Mouse (Mus musculus): ENCODE measurements around the gene Ms4a6b. TPM values are rescaled to one million over a fixed set of nuclear protein-coding genes. Genes with fewer than 3 reads are reported as not detected.
"Not testable (repeated sequence)": the region's sequence is repeated elsewhere in the genome, so short reads cannot be mapped to it uniquely, and the experiment has no call there.

The Ms4a6b gene
- total and polyA plus RNA-seq, 2 experiments from 2014 or later = 2.0 to 5.9 TPM

DNA sequence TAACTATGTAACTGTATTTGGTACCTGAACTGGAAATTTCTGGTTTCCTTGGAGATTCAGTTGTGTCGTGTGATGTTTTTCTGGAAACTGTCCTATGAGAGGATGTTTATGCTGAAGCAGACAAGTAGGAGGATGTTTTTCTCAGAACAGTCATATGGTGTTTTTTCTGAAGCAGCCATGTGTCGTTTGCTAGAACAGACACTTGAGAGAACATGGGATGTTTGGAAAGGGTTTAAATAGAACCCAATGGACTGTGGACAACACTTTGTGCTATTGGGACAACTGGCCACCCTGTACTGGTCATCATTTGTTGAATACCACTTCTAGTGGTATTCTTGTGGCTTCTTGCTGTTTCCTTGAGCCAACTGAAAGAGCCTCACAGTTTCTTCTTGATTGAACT lies 30.6 kb upstream of the Ms4a6b start, which contains the start of gene Gm8369:
Gm8369 (plus strand) TSS at position 193 of the 400 bp plus-strand sequence.
- no peak within 1 kb of the TSS for H3K4me2 ChIP-seq (ENCODE audit: low read depth)
- WGBS = 73% methylated on average over 2 of the region's 2 CpGs
- H3K9ac ChIP-seq = no peak within 1 kb of the TSS
- no peaks in the 10 kb centered on the region for H3K36me3 ChIP-seq (ENCODE audit: insufficient read depth)
- no peak within 1 kb of the TSS for H3K4me3 ChIP-seq (ENCODE audit: low read depth, low read length)
- H3K4me1 ChIP-seq (ENCODE audit: insufficient read depth) = no peaks in the 10 kb centered on the region
- DNase-seq = no peak
- no peak for ATAC-seq
- no peak for TF ChIP-seq CTCF (IDR thresholded peaks at IDR 0.05; ENCODE audit: low read depth)
- no peaks in the 10 kb centered on the region for H3K27me3 ChIP-seq (ENCODE audit: insufficient read depth, low read length)
- no peaks in the 10 kb centered on the region for H3K9me3 ChIP-seq (ENCODE audit: low read length)
- no peak within 1 kb of the TSS for H3K27ac ChIP-seq (ENCODE audit: low read depth, low read length)

GRCm38 (mm10) chr19:11486599-11486998 lies 29.7 kb upstream of the Ms4a6b start:
- TF ChIP-seq CTCF (IDR thresholded peaks at IDR 0.05; ENCODE audit: low read depth) = no peak
- Histone ChIP-seq H3K4me2 (ENCODE audit: low read depth) (no peak overlapping the region), H3K27ac (ENCODE audit: low read depth, low read length) (no peak overlapping the region), H3K36me3 (ENCODE audit: insufficient read depth) (no peaks in the 10 kb centered on the region), H3K9ac (no peak overlapping the region), H3K4me3 (ENCODE audit: low read depth, low read length) (no peak overlapping the region), H3K4me1 (ENCODE audit: insufficient read depth) (no peaks in the 10 kb centered on the region), H3K27me3 (ENCODE audit: insufficient read depth, low read length) (no peaks in the 10 kb centered on the region), H3K9me3 (ENCODE audit: low read length) (no peaks in the 10 kb centered on the region)
- 88% methylated on average over 1 of the region's 1 CpGs for WGBS
- no peak for DNase-seq
- ATAC-seq = no peak

GRCm38 (mm10) chr19:11491406-11492189 lies 24.7 kb upstream of the Ms4a6b start:
- H3K4me2 ChIP-seq (ENCODE audit: low read depth) = no peak overlapping the region
- no peak for DNase-seq

DNA sequence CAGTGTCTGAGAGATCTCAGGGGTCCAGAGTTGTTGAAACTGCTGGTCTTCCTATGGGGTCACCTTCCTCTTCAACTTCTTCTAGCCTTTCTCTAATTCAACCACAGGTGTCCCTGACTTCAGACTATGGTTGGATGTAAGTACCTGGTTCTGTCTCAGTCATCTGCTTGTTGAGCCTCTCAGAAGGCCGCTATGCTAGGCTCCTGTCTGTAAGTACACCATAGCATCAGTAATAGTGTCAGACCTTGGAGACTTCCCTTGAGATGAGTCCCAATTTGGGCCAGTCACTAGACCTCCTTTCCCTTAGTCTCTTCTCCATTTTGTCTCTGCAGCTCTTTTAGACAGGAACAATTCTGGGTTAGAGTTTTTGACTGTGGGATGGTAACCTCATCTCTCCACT lies 23.6 kb upstream of the Ms4a6b start:
- Histone ChIP-seq H3K4me1 (ENCODE audit: insufficient read depth) (no peaks in the 10 kb centered on the region), H3K36me3 (ENCODE audit: insufficient read depth) (no peaks in the 10 kb centered on the region), H3K9ac (no peak overlapping the region), H3K4me2 (ENCODE audit: low read depth) (no peak overlapping the region), H3K9me3 (ENCODE audit: low read length) (no peaks in the 10 kb centered on the region), H3K4me3 (ENCODE audit: low read depth, low read length) (no peak overlapping the region), H3K27ac (ENCODE audit: low read depth, low read length) (no peak overlapping the region), H3K27me3 (ENCODE audit: insufficient read depth, low read length) (no peaks in the 10 kb centered on the region)
- DNase-seq (no peak), ATAC-seq (no peak)
- 73% methylated on average over 1 of the region's 1 CpGs for WGBS
- TF ChIP-seq CTCF (IDR thresholded peaks at IDR 0.05; ENCODE audit: low read depth) = no peak

More at GRCm38 (mm10) chr19:11491406-11492189, 24.7 kb upstream of the Ms4a6b start:
- Histone ChIP-seq H3K27ac (ENCODE audit: low read depth, low read length) (no peak overlapping the region), H3K36me3 (ENCODE audit: insufficient read depth) (no peaks in the 10 kb centered on the region), H3K4me1 (ENCODE audit: insufficient read depth) (no peaks in the 10 kb centered on the region), H3K9me3 (ENCODE audit: low read length) (no peaks in the 10 kb centered on the region), H3K4me3 (ENCODE audit: low read depth, low read length) (no peak overlapping the region), H3K9ac (no peak overlapping the region), H3K27me3 (ENCODE audit: insufficient read depth, low read length) (no peaks in the 10 kb centered on the region)
- WGBS = 79% methylated on average over 4 of the region's 4 CpGs
- no peak for ATAC-seq
- no peak for TF ChIP-seq CTCF (IDR thresholded peaks at IDR 0.05; ENCODE audit: low read depth)

DNA sequence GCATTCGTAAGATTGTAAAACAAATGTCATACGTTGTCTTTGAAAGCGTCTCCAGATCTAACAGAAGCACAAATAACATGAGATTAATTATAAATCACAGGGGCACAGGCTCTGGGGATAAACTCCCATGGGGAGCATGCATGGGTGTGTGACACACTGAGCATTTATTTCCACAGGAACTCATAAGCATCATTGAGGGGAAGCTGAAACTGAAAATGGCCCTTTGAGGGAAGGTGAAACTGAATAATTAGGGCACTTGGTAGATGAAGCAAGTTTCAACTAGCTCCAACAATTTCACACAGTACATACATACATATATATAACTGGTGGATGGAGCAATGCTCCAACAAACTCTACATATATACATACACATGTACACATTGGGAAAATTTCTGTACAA lies 21.8 kb upstream of the Ms4a6b start:
- 93% methylated on average over 3 of the region's 3 CpGs for WGBS
- no peak for ATAC-seq
- H3K9ac ChIP-seq = no peak overlapping the region

GRCm38 (mm10) chr19:11496361-11496760 lies 20.0 kb upstream of the Ms4a6b start:
- H3K27ac ChIP-seq (ENCODE audit: low read depth, low read length) = no peak overlapping the region
- H3K27me3 ChIP-seq (ENCODE audit: insufficient read depth, low read length) = no peaks in the 10 kb centered on the region
- ATAC-seq (no peak), DNase-seq (no peak)
- TF ChIP-seq CTCF (IDR thresholded peaks at IDR 0.05; ENCODE audit: low read depth) = no peak
- H3K9me3 ChIP-seq (ENCODE audit: low read length) = no peaks in the 10 kb centered on the region
- H3K36me3 ChIP-seq (ENCODE audit: insufficient read depth) = no peaks in the 10 kb centered on the region
- WGBS = 86% methylated on average over 6 of the region's 6 CpGs
- H3K4me3 ChIP-seq (ENCODE audit: low read depth, low read length) = no peak overlapping the region
- H3K4me1 ChIP-seq (ENCODE audit: insufficient read depth) = no peaks in the 10 kb centered on the region
- H3K9ac ChIP-seq = no peak overlapping the region
- no peak overlapping the region for H3K4me2 ChIP-seq (ENCODE audit: low read depth)

More for the DNA sequence above, 21.8 kb upstream of the Ms4a6b start:
- Histone ChIP-seq H3K4me3 (ENCODE audit: low read depth, low read length) (no peak overlapping the region), H3K27me3 (ENCODE audit: insufficient read depth, low read length) (no peaks in the 10 kb centered on the region), H3K4me1 (ENCODE audit: insufficient read depth) (no peaks in the 10 kb centered on the region), H3K9me3 (ENCODE audit: low read length) (no peaks in the 10 kb centered on the region), H3K4me2 (ENCODE audit: low read depth) (no peak overlapping the region), H3K36me3 (ENCODE audit: insufficient read depth) (no peaks in the 10 kb centered on the region), H3K27ac (ENCODE audit: low read depth, low read length) (no peak overlapping the region)
- no peak for TF ChIP-seq CTCF (IDR thresholded peaks at IDR 0.05; ENCODE audit: low read depth)
- DNase-seq = no peak

DNA sequence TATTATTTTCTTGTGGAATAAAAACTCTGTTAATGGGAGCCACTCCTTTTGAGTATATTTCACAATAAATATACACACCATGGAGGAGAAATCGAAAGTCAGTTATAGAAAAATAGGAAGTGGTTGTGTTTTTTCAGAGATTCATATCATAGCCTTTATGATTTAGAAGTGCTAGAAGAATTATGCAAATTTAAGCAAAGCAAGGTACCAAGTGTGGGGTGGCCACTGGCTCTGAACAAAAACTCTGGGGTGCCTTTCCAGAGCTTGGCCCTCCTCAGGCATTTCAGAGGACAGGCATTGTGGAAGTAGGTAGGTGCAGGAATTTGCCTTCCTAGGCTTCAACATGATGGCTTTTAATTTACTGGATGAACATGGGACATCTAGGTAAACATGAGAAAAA lies 19.0 kb upstream of the Ms4a6b start:
- 89% methylated on average over 1 of the region's 1 CpGs for WGBS
- not testable (repeated sequence) for H3K9me3 ChIP-seq (ENCODE audit: low read length); H3K4me2 ChIP-seq (ENCODE audit: low read depth); H3K36me3 ChIP-seq (ENCODE audit: insufficient read depth); H3K4me1 ChIP-seq (ENCODE audit: insufficient read depth); H3K27me3 ChIP-seq (ENCODE audit: insufficient read depth, low read length); H3K4me3 ChIP-seq (ENCODE audit: low read depth, low read length); H3K9ac ChIP-seq; ATAC-seq; DNase-seq; H3K27ac ChIP-seq (ENCODE audit: low read depth, low read length)
